Mouse (Mus musculus) adrenal gland, adult 2 months (tissue): ENCODE results near the gene Olfr1440. TPM values are rescaled to one million over a fixed set of nuclear protein-coding genes. Genes with fewer than 3 reads are reported as not detected.
A peak's percentile ranks its signal among the peaks of the same experiment; 100 is the strongest.

Experiments
- DNase-seq: peaks from one replicate; pipeline ENCODE4 v3.0.0; 2021
- long read RNA-seq: library from polyadenylated mRNA; stranded (forward); transcript quantifications from one replicate; pipeline ENCODE4 v2.0.0, GENCODE M21; 2021
- polyA plus RNA-seq: library from polyadenylated mRNA; depleted of rRNA; stranded (reverse); fragments of >200 nt; gene quantifications from 2 replicates; pipeline ENCODE4 v1.2.3, GENCODE M21; 2012; rRNA removed
- total RNA-seq, 2 experiments: library from RNA; stranded (reverse); gene quantifications; 2 replicates each; pipeline ENCODE4 v1.2.3; 2021

Olfr1440 gene
- total RNA-seq (not detected), polyA plus RNA-seq (not detected in 2 replicates)
- long read RNA-seq: 0 reads

- DNase-seq: no peak
These were observed at the start of gene Olfr1440 for GRCm38 (mm10) chr19:12386979-12387378. Gene Olfr1440 (plus strand): TSS chr19:12387279.

DNA sequence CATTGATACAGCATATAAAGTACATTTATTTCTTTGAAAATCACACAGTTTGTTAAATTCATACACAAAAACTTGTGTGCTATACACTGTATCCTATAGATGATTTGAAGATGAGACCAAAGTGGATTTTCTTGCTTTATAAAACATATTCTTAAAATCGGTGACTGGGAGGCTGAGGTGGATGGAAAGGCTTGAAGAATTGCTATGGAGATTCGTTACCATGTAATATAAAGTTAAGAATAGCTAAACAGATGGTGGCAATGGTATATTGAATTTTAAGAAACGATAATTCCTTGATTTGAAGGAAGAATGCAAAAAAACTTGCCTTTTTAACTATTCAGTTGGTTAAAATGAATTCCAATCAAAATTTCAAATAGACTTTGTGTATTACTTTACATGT is 14.1 kb upstream of the Olfr1440 start:
- no peak for DNase-seq

DNA sequence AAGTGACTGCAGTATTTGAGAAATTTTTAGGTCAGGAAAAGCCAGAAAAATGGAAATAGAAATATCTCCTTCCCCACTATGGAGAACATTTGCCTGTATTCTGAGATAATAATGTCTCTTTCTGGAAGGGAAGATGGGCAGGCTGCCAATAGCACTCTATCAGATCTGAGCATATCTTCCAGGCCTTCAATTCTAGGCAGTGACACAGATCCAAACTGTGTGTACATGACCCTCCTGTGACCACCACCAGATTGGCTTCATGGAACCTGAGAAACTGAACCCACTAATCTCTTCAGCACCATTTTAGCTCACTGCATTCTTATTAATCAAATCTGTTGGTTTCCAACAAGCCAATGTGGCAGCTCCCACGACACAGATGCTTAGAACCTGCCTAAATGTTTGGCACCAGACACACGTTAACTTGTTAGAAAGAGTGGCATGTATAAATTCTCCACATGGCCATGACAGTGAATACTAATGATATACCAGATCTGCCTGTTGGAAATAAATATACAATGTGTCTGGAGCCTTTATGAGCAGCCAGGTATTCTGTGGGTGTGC is 12.5 kb upstream of the Olfr1440 start:
- peak; percentile 4 for DNase-seq

- no peak for DNase-seq
These were observed 26.7 kb downstream of the Olfr1440 start for GRCm38 (mm10) chr19:12413737-12414136.

DNA sequence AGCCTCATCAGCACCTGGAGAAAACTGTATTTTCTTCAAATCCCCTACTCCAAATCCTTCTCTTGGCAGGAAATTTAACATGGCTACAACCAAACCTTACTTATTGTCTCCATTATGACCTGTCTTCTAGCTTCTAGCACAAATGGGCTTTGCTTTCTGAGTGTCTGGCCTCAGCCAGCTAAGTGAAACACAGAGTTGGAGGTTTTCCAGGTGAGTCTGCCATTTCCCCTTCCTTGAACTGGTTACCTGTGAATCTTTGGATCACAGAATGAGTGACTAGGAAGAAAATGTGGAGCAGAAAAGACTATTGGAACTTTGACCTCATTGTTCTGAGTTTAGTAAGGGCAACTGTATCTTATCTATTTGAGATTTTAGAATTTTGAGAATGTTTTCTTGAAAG is 30.3 kb downstream of the Olfr1440 start, which contains the start of gene Olfr1441:
Olfr1441 (plus strand) TSS at position 73 of the 400 bp plus-strand sequence.
- no peak for DNase-seq

GRCm38 (mm10) chr19:12418312-12418711 is 31.2 kb downstream of the Olfr1440 start:
- DNase-seq: no peak

DNA sequence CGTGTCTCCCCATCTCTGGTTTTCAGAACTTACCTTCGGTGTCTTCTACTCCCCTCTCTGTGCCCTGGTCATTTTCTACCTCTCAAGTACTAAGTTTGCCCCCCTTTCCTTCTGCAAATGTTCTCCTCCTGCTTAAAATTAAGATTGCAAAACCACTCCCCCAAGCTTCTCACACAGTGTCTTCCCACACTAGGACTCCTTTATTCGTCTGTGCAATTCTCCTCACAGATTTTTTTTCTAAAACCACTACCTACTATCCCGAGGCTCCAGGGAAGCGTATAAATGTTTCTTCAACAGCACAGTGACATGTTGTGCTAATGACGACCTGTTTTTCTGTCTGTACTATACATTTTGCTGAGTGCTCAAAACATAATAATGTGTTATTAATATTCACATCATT is 33.5 kb downstream of the Olfr1440 start:
- no peak for DNase-seq

DNA sequence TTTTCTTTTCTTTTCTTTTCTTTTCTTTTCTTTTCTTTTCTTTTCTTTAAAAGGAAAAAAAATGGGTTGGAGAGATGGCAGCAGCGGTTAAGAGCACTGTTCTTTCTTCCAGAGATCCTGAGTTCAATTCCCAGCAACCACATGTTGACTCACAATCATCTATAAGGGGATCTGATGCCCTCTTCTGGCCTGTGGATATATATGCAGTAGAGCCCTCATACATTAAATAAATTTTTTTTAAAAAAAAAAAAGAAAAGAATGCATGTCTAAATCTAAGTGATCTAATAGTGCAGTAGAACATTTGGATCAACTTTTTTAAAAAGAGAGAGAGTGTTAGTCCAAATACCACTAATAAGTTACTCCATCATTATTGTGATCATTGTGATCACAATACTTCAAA is 34.6 kb downstream of the Olfr1440 start:
- DNase-seq: no peak

DNA sequence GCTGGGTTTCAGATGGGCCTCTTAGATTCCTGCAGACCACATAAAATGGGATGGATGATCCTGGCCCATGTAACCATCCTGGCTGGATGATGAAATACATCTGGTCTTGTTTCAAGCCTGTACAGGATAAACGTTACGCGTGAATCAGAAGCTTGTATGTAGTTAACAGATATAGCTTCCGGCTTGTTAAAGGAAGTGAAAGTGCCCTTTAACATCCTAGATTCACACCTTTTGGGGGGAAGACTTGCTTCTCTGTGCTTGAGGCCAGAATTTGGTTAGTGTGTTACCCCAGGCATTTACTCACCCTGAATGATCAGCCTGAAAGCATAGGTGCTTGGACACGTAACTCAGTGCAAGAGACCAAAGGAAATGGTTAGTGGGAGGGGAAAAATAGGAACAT is 40.0 kb downstream of the Olfr1440 start:
- no peak for DNase-seq

- no peak for DNase-seq
These were observed 40.5 kb downstream of the Olfr1440 start, which contains the start of gene Pfpl for GRCm38 (mm10) chr19:12427605-12428004. Gene Pfpl (plus strand): TSS chr19:12427905.

GRCm38 (mm10) chr19:12433033-12433432 is 46.0 kb downstream of the Olfr1440 start:
- peak; percentile 51 for DNase-seq

DNA sequence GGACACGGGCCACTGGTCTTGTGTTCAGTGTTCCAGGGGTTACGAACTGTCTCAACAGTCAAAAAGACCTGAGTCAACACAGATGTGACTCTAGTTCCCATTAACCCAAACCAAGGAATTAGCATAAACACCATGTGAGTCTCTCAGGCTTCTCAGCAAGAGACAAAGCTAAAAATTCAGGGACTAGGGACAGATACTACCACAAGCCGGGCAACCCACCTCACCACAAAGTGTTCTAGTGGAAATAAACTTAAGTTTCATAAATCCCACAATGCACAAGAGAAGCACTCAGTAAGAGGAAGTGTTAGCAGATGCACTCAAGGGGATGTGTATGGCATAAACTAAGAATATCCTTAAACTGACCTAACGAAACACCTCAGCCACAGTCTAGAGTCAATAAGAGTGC is 47.9 kb downstream of the Olfr1440 start:
- no peak for DNase-seq

GRCm38 (mm10) chr19:12435750-12436524 is 48.9 kb downstream of the Olfr1440 start:
- no peak for DNase-seq

DNA sequence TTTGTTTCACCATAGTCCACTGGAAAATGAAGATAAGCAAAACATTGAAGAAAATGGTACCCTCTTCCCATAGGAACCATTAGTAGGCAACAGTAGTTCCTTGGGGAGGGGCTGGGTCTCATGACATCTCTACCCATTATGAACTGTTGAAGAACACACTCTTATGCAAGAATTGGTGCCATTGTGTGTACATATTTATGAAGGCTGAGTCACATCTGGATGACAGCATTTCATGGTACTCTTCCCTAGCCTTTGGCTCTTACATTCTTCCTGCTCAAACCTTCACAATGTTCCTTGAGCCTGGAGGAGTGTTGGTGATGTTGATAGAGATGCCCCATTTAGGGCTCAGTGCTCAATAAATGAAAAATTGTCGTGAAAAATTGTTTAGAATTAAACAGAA is 52.5 kb downstream of the Olfr1440 start:
- DNase-seq: no peak

GRCm38 (mm10) chr19:12440103-12440725 is 53.1 kb downstream of the Olfr1440 start:
- DNase-seq: no peak

GRCm38 (mm10) chr19:12442560-12442959 is 55.5 kb downstream of the Olfr1440 start:
- no peak for DNase-seq

DNA sequence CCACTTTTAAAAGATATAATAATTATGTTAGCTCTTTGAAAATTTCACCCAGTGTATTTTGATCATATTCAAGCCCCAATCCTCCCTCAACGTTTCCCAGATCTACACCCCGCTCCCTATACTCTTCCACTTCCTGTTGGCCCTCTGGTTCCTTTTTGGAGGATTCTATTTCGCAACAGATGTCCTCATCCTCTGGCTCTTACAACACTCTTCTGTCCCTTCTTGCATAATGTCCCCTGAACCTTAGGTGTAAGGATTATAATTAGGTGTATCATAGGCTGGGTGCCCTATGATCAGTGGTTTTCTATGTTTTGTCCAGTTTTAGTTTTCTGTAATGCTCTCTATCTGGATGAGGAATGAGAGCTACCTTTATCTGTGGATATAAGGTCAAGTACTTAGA is 57.9 kb downstream of the Olfr1440 start:
- peak; percentile 24 for DNase-seq

Other genes starting within 250 kb of the Olfr1440 start
- gene Olfr1555-ps1, start 217.2 kb upstream of the Olfr1440 start, total RNA-seq: not detected
- gene Olfr1555-ps1, start 217.2 kb upstream of the Olfr1440 start, polyA plus RNA-seq: not detected in 2 replicates
- gene Olfr1431, start 186.6 kb upstream of the Olfr1440 start, total RNA-seq: not detected
- gene Olfr1431, start 186.6 kb upstream of the Olfr1440 start, polyA plus RNA-seq: not detected in 2 replicates
- gene Olfr1432, start 154.7 kb upstream of the Olfr1440 start, total RNA-seq: not detected
- not detected in 2 replicates for gene Olfr1432, start 154.7 kb upstream of the Olfr1440 start, polyA plus RNA-seq
- gene Olfr262, start 145.6 kb upstream of the Olfr1440 start, total RNA-seq: not detected
- not detected in 2 replicates for gene Olfr262, start 145.6 kb upstream of the Olfr1440 start, polyA plus RNA-seq
- gene Olfr235, start 126.2 kb upstream of the Olfr1440 start, total RNA-seq: not detected
- not detected in 2 replicates for gene Olfr235, start 126.2 kb upstream of the Olfr1440 start, polyA plus RNA-seq
- not detected for gene Olfr1434, start 107.4 kb upstream of the Olfr1440 start, total RNA-seq
- gene Olfr1434, start 107.4 kb upstream of the Olfr1440 start, polyA plus RNA-seq: not detected in 2 replicates
- gene Olfr1436, start 88.1 kb upstream of the Olfr1440 start, total RNA-seq: not detected
- gene Olfr1436, start 88.1 kb upstream of the Olfr1440 start, polyA plus RNA-seq: not detected in 2 replicates
- not detected for gene Olfr1437, start 62.2 kb upstream of the Olfr1440 start, total RNA-seq
- gene Olfr1437, start 62.2 kb upstream of the Olfr1440 start, polyA plus RNA-seq: not detected in 2 replicates
- not detected for gene Olfr1438-ps1, start 51.4 kb upstream of the Olfr1440 start, total RNA-seq
- not detected in 2 replicates for gene Olfr1438-ps1, start 51.4 kb upstream of the Olfr1440 start, polyA plus RNA-seq
- not detected for gene Olfr1441, start 30.2 kb downstream of the Olfr1440 start, total RNA-seq
- not detected in 2 replicates for gene Olfr1441, start 30.2 kb downstream of the Olfr1440 start, polyA plus RNA-seq
- not detected for gene Pfpl, start 40.6 kb downstream of the Olfr1440 start, total RNA-seq
- not detected in 2 replicates for gene Pfpl, start 40.6 kb downstream of the Olfr1440 start, polyA plus RNA-seq
- 10 to 100 TPM; 28.3 to 31.6 TPM for gene Mpeg1, start 73.5 kb downstream of the Olfr1440 start, total RNA-seq
- gene Mpeg1, start 73.5 kb downstream of the Olfr1440 start, polyA plus RNA-seq: 3.1 and 4.1 TPM in 2 replicates
- gene Dtx4, start 114.2 kb downstream of the Olfr1440 start, total RNA-seq: 10 to 100 TPM; 16.7 to 24.2 TPM
- gene Dtx4, start 114.2 kb downstream of the Olfr1440 start, polyA plus RNA-seq: 9.2 and 10.8 TPM in 2 replicates
- gene Fam111a, start 158.5 kb downstream of the Olfr1440 start, total RNA-seq: 1 to 10 TPM; 3.8 to 4.4 TPM
- 0.09 and 0.18 TPM in 2 replicates for gene Fam111a, start 158.5 kb downstream of the Olfr1440 start, polyA plus RNA-seq
- under 1 TPM; 0.17 to 0.40 TPM for gene Gm4952, start 212.7 kb downstream of the Olfr1440 start, total RNA-seq
- not detected in 2 replicates for gene Gm4952, start 212.7 kb downstream of the Olfr1440 start, polyA plus RNA-seq
- gene Glyat, start 246.0 kb downstream of the Olfr1440 start, total RNA-seq: under 1 TPM in 1 of 2 experiments, not detected in 1; 0.86 TPM
- not detected in 2 replicates for gene Glyat, start 246.0 kb downstream of the Olfr1440 start, polyA plus RNA-seq